Mouse (Mus musculus) C2C12 (cell line): Measurements from ENCODE around the gene Ccdc117. TPM values are rescaled to one million over a fixed set of nuclear protein-coding genes. Genes with fewer than 3 reads are reported as not detected.

ENCODE experiments used
- H3K27me3 ChIP-seq: one replicate; pipeline ENCODE4 v1.6.1; 2011; ENCODE audit not compliant: control insufficient read depth, insufficient read depth, insufficient read length
- H3K36me3 ChIP-seq: one replicate; pipeline ENCODE4 v1.6.1; 2011; ENCODE audit not compliant: control insufficient read depth, insufficient read depth
- H3K4me3 ChIP-seq: one replicate; pipeline ENCODE4 v1.5.1; 2011; ENCODE audit warnings: mild to moderate bottlenecking, control low read depth; ENCODE audit not compliant: poor library complexity, insufficient read depth, severe bottlenecking
- H3K79me2 ChIP-seq: one replicate; pipeline ENCODE4 v1.6.1; 2011; ENCODE audit not compliant: control insufficient read depth, insufficient read depth
- H3K79me3 ChIP-seq: one replicate; pipeline ENCODE4 v1.6.1; 2011; ENCODE audit warnings: low read depth, control low read depth
- H3ac ChIP-seq: one replicate; pipeline ENCODE3; 2011; ENCODE audit warnings: low read depth; ENCODE audit not compliant: control insufficient read depth, insufficient read length
- CEBPB ChIP-seq: IDR thresholded peaks from one replicate; pipeline ENCODE4 v1.6.1; 2011; ENCODE audit warnings: low read depth, mild to moderate bottlenecking, control low read depth, moderate library complexity
- CTCF ChIP-seq: IDR thresholded peaks from one replicate; pipeline ENCODE4 v1.5.1; 2011; ENCODE audit not compliant: control insufficient read depth, insufficient read depth, insufficient read length
- FOSL1 ChIP-seq: IDR thresholded peaks from one replicate; pipeline ENCODE4 v1.8.0; 2011; ENCODE audit warnings: mild to moderate bottlenecking, low read length; ENCODE audit not compliant: poor library complexity, insufficient read depth, severe bottlenecking
- MAX ChIP-seq: IDR thresholded peaks from one replicate; pipeline ENCODE4 v1.6.1; 2011; ENCODE audit warnings: mild to moderate bottlenecking, control low read depth
- MYOD1 ChIP-seq: IDR thresholded peaks from one replicate; pipeline ENCODE4 v1.6.1; 2011; ENCODE audit warnings: low read depth; ENCODE audit not compliant: control insufficient read depth, insufficient read length
- MYOG ChIP-seq: IDR thresholded peaks from one replicate; pipeline ENCODE4 v1.6.1; 2011; ENCODE audit not compliant: control insufficient read depth, insufficient read length; ENCODE audit errors: extremely low read depth
- USF1 ChIP-seq: IDR thresholded peaks from one replicate; pipeline ENCODE4 v1.6.1; 2011; ENCODE audit warnings: low read depth, mild to moderate bottlenecking, control low read depth, moderate library complexity
- polyA plus RNA-seq: library from polyadenylated mRNA; unstranded; fragments of >200 nt; fragmentation: generic; extraction: Trizol; gene quantifications from one replicate; pipeline ENCODE4 v1.2.1, GENCODE M21; 2012; ENCODE audit warnings: missing spikeins

Ccdc117 gene
- polyA plus RNA-seq, 1 experiment = 7.7 TPM

DNA sequence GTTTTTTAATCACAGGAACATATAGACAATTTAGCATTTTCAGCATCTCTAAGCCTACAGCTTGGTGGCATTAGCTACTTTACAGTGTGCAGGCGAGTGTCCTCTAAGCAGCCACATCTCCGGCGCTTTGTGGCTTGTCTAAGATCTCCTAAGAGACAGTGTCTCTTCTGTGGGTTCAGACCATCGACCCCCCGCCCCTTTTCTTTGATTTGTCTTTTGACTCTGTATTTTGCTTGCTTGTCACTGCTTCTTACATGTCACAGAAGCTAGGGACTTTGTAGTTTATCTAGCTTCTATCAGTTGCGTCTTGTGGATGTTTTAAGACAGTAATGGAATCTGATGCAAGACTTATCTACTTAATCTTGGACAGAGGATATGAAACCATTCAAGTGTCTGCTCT lies 24.6 kb downstream of the Ccdc117 start:
- Histone ChIP-seq H3K27me3 (peaks cover 3% of the 10 kb centered on the region), H3K4me3 (no peak overlapping the region), H3K36me3 (peaks cover 2% of the 10 kb centered on the region), H3K79me3 (peaks cover 8% of the 10 kb centered on the region), H3K79me2 (peaks cover 17% of the 10 kb centered on the region), H3ac (no peak overlapping the region)
- no peak for TF ChIP-seq MAX
- no peak for TF ChIP-seq FOSL1
- TF ChIP-seq MYOD1 = no peak
- no peak for TF ChIP-seq MYOG
- TF ChIP-seq CTCF = no peak
- no peak for TF ChIP-seq CEBPB
- no peak for TF ChIP-seq USF1

GRCm38 (mm10) chr11:5516617-5517016 lies 25.4 kb downstream of the Ccdc117 start:
- Histone ChIP-seq H3K79me2 (peaks cover 9% of the 10 kb centered on the region), H3K79me3 (peaks cover 6% of the 10 kb centered on the region), H3K27me3 (peaks cover 3% of the 10 kb centered on the region), H3K4me3 (no peak overlapping the region), H3ac (no peak overlapping the region), H3K36me3 (no peaks in the 10 kb centered on the region)
- no peak for TF ChIP-seq MAX
- no peak for TF ChIP-seq CTCF
- no peak for TF ChIP-seq MYOD1
- no peak for TF ChIP-seq MYOG
- TF ChIP-seq CEBPB = no peak
- TF ChIP-seq FOSL1 = no peak
- no peak for TF ChIP-seq USF1

- H3K79me3 ChIP-seq = peaks cover 3% of the 10 kb centered on the region
- no peak overlapping the region for H3ac ChIP-seq
- no peak for TF ChIP-seq CEBPB
- TF ChIP-seq MYOG = no peak
- TF ChIP-seq USF1 = no peak
- TF ChIP-seq FOSL1 = no peak
- TF ChIP-seq MYOD1 = no peak
- TF ChIP-seq CTCF = no peak
- TF ChIP-seq MAX = no peak
- no peak overlapping the region for H3K4me3 ChIP-seq
- no peaks in the 10 kb centered on the region for H3K36me3 ChIP-seq
- peaks cover 3% of the 10 kb centered on the region for H3K27me3 ChIP-seq
- H3K79me2 ChIP-seq = peaks cover 5% of the 10 kb centered on the region
Observed at GRCm38 (mm10) chr11:5516151-5516550, 25.8 kb downstream of the Ccdc117 start.

GRCm38 (mm10) chr11:5515655-5516054 lies 26.3 kb downstream of the Ccdc117 start:
- Histone ChIP-seq H3K27me3 (peaks cover 3% of the 10 kb centered on the region), H3K79me3 (no peaks in the 10 kb centered on the region), H3K4me3 (no peak overlapping the region), H3K36me3 (no peaks in the 10 kb centered on the region), H3ac (no peak overlapping the region), H3K79me2 (no peaks in the 10 kb centered on the region)
- TF ChIP-seq CEBPB (no peak), MYOG (no peak), MAX (no peak), USF1 (no peak), FOSL1 (no peak), MYOD1 (no peak), CTCF (no peak)

DNA sequence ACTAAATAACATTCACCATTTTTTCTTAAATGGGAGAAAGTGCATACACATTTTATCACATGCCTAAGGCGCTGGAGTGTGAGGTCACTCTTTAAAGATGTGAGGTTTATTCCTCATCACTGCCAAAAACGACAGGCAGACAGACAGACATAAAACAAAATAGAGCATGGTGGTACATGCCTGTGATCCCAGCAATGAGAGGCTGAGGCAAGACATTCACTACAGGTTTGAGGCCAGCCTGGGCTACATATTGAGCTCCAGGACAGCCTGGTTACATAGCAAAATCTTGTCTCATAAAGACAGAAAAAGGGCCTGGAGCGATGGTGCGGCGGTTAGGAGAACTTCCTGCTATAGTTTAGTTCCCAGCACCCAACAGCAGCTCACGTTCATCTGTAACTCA lies 26.8 kb downstream of the Ccdc117 start:
- no peaks in the 10 kb centered on the region for H3K79me3 ChIP-seq
- no peaks in the 10 kb centered on the region for H3K36me3 ChIP-seq
- TF ChIP-seq CEBPB = no peak
- no peak for TF ChIP-seq MYOD1
- TF ChIP-seq FOSL1 = no peak
- no peak for TF ChIP-seq USF1
- TF ChIP-seq MYOG = no peak
- TF ChIP-seq CTCF = no peak
- TF ChIP-seq MAX = no peak
- no peak overlapping the region for H3ac ChIP-seq
- H3K27me3 ChIP-seq = peaks cover 3% of the 10 kb centered on the region
- H3K79me2 ChIP-seq = no peaks in the 10 kb centered on the region
- H3K4me3 ChIP-seq = no peak overlapping the region

DNA sequence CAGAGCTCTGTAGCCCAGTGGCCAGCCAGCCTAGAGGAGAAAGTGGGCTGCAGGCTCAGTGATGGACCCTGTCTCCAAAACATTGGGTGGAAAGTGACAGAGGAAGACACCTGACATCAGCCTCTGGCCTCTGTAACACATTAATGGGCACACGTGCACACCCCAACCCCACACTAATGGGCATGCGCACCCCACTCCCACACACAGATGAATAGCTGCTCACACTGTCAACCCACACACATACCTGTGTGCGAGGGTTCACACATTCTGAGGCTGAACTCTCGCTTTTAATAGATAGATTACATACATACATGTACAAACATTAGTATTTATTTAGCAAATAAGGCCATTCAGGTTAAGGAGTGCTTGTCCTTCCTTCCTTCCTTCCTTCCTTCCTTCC lies 27.9 kb downstream of the Ccdc117 start:
- H3K79me3 ChIP-seq = no peaks in the 10 kb centered on the region
- peaks cover 6% of the 10 kb centered on the region for H3K27me3 ChIP-seq
- TF ChIP-seq MYOD1 (no peak), FOSL1 (no peak)
- no peak overlapping the region for H3K4me3 ChIP-seq
- H3K36me3 ChIP-seq = no peaks in the 10 kb centered on the region
- H3K79me2 ChIP-seq = no peaks in the 10 kb centered on the region
- H3ac ChIP-seq = no peak overlapping the region

GRCm38 (mm10) chr11:5512961-5513360 lies 29.0 kb downstream of the Ccdc117 start:
- no peak overlapping the region for H3ac ChIP-seq
- H3K4me3 ChIP-seq = no peak overlapping the region
- H3K27me3 ChIP-seq = peaks cover 6% of the 10 kb centered on the region
- TF ChIP-seq CTCF = no peak
- no peak for TF ChIP-seq MYOG
- TF ChIP-seq MYOD1 = no peak
- no peak for TF ChIP-seq USF1
- no peak for TF ChIP-seq MAX
- no peak for TF ChIP-seq FOSL1
- no peak for TF ChIP-seq CEBPB
- H3K79me3 ChIP-seq = no peaks in the 10 kb centered on the region
- H3K79me2 ChIP-seq = no peaks in the 10 kb centered on the region
- no peaks in the 10 kb centered on the region for H3K36me3 ChIP-seq
